ENCODE assay signal across 9 mouse cellular contexts in genomic region chr5:32934654-32935053, GRCm38 (mm10).
DNase-seq lines count a peak whose midpoint lies in the region; ATAC-seq and TF ChIP-seq lines count a peak whose summit lies in the region.
"Had no signal": no experiment of that assay in that cellular context is flagged by ENCODE, and none has a peak within 500 bp of the region (broad histone marks: within the 10 kb centered on the region; RNA-seq: fewer than 3 reads in every experiment).

No protein-coding gene starts in this region.

- peak; percentile 55 for TF ChIP-seq CTCF in gastrocnemius, adult 2 months (IDR thresholded peaks at IDR 0.05)
- TF ChIP-seq CTCF in lung, postnatal 0 days (IDR thresholded peaks at IDR 0.05) = peak; percentile 59
- peak; percentile 32; the same call in 1 of the 2 replicates for TF ChIP-seq CTCF in brain, embryonic 14.5 days (IDR thresholded peaks at IDR 0.05; ENCODE audit: borderline replicate concordance, extremely low read depth, insufficient read depth, insufficient read length)

- peak; percentile 27 for DNase-seq in gastrocnemius, adult 2 months
- DNase-seq in gastrocnemius, postnatal 4 days (ENCODE audit: low spot score in 2 of 2) = no peak
- DNase-seq in lung, postnatal 0 days (ENCODE audit: low spot score) = peak; percentile 9
- DNase-seq in lung, adult 18-20 months = no peak
- peak; percentile 29 for DNase-seq in brain, embryonic 14.5 days (ENCODE audit: low read depth)
- DNase-seq in thymus, postnatal 14 days = peak; percentile 51
- DNase-seq in right cerebral cortex, adult 2 months (ENCODE audit: low spot score in 2 of 2) = no peak

- no peak overlapping the region for H3K27ac ChIP-seq in gastrocnemius, adult 2 months
- no peak overlapping the region for H3K27ac ChIP-seq in lung, postnatal 0 days (ENCODE audit: low read length)
- H3K27ac ChIP-seq in midbrain, embryonic 13.5 days = no peak overlapping the region

- H3K4me2 ChIP-seq in lung, postnatal 0 days (replicated peaks; ENCODE audit: low read depth, low read length) = no peak overlapping the region
- H3K4me2 ChIP-seq in midbrain, embryonic 13.5 days (replicated peaks) = no peak overlapping the region

- no peaks in the 10 kb centered on the region for H3K4me1 ChIP-seq in lung, postnatal 0 days (ENCODE audit: insufficient read depth, low read depth, low read length)
- no peaks in the 10 kb centered on the region for H3K4me1 ChIP-seq in midbrain, embryonic 13.5 days (replicated peaks)

- TF ChIP-seq EP300 in lung, postnatal 0 days (IDR thresholded peaks at IDR 0.05) = no peak

- H3K9ac ChIP-seq in lung, postnatal 0 days (replicated peaks; ENCODE audit: low read depth) = no peak overlapping the region
- H3K9ac ChIP-seq in midbrain, embryonic 13.5 days (replicated peaks) = no peak overlapping the region

- 59% methylated on average over 2 of the region's 2 CpGs for WGBS in lung, postnatal 0 days
- 55% methylated on average over 2 of the region's 2 CpGs for WGBS in midbrain, embryonic 13.5 days

- no peak for TF ChIP-seq POLR2A in brain, embryonic 14.5 days (IDR thresholded peaks at IDR 0.05; ENCODE audit: borderline replicate concordance, extremely low read depth, insufficient read depth, insufficient read length, poor library complexity, severe bottlenecking)

- no peaks in the 10 kb centered on the region for H3K27me3 ChIP-seq in lung, postnatal 0 days (replicated peaks; ENCODE audit: insufficient read depth, low read length)
- H3K27me3 ChIP-seq in midbrain, embryonic 13.5 days = no peaks in the 10 kb centered on the region

- intact Hi-C loops in gastrocnemius, adult 2 months (cut with DNase I) = loop anchor here (5.0 kb wide), 1 partner anchor 98 kb away; no protein-coding TSS in a partner anchor

- no peak for ATAC-seq in lung, postnatal 0 days
- ATAC-seq in midbrain, embryonic 13.5 days = no peak
- ATAC-seq: inflammation-experienced regulatory T-cells, adult 6 months had no signal

- no peak overlapping the region for H3K4me3 ChIP-seq in gastrocnemius, adult 2 months
- no peak overlapping the region for H3K4me3 ChIP-seq in lung, postnatal 0 days (ENCODE audit: low read depth, low read length)
- H3K4me3 ChIP-seq in midbrain, embryonic 13.5 days (replicated peaks) = no peak overlapping the region

- peaks cover 40% of the 10 kb centered on the region; the same call in 1 of the 2 replicates for H3K36me3 ChIP-seq in lung, postnatal 0 days (ENCODE audit: insufficient read depth, low read length)
- peaks cover 71% of the 10 kb centered on the region for H3K36me3 ChIP-seq in midbrain, embryonic 13.5 days

- no peaks in the 10 kb centered on the region for H3K9me3 ChIP-seq in lung, postnatal 0 days (ENCODE audit: low read length)
- no peaks in the 10 kb centered on the region for H3K9me3 ChIP-seq in midbrain, embryonic 13.5 days

Comparison
In these comparisons a context has a peak if more than half of its experiments do, and no peak if none do; other contexts are left out.
1. DNase-seq: peak in gastrocnemius, adult 2 months (single experiment), lung, postnatal 0 days (single experiment), brain, embryonic 14.5 days (single experiment) and thymus, postnatal 14 days (single experiment); none in gastrocnemius, postnatal 4 days (0 of 2), lung, adult 18-20 months (0 of 2) and right cerebral cortex, adult 2 months (0 of 2).
2. Peak in every context shown above with its lines, with median percentiles within 50 percentile points of each other: CTCF ChIP-seq.